Mouse (Mus musculus) testis, adult 2 months (tissue): Measurements from ENCODE around the gene Pml. TPM values are rescaled to one million over a fixed set of nuclear protein-coding genes. Genes with fewer than 3 reads are reported as not detected.

Experiments
- H3K27ac ChIP-seq: fragments of 200-500 bp; 2 replicates; pipeline ENCODE4 v1.5.1; 2012; ENCODE audit warnings: low read depth, low read length; ENCODE audit not compliant: control insufficient read depth, insufficient read depth
- H3K27me3 ChIP-seq: fragments of 200-500 bp; 2 replicates; pipeline ENCODE4 v1.6.1; 2012; ENCODE audit warnings: mild to moderate bottlenecking, low read length, moderate library complexity; ENCODE audit not compliant: control insufficient read depth, insufficient read depth
- H3K36me3 ChIP-seq: fragments of 200-500 bp; 2 replicates; pipeline ENCODE4 v1.6.1; 2012; ENCODE audit warnings: mild to moderate bottlenecking, low read length; ENCODE audit not compliant: control insufficient read depth, insufficient read depth
- H3K4me1 ChIP-seq: fragments of 200-500 bp; 2 replicates; pipeline ENCODE4 v1.6.1; 2012; ENCODE audit warnings: low read length; ENCODE audit not compliant: control insufficient read depth, insufficient read depth
- H3K4me3 ChIP-seq: fragments of 200-500 bp; 2 replicates; pipeline ENCODE4 v1.5.1; 2012; ENCODE audit warnings: low read depth, mild to moderate bottlenecking, low read length, moderate library complexity, mixed read lengths; ENCODE audit not compliant: control insufficient read depth
- CTCF ChIP-seq: fragments of 200-500 bp; IDR thresholded peaks from 2 replicates; pipeline ENCODE4 v1.5.1; 2012; ENCODE audit warnings: low read depth, mild to moderate bottlenecking, inconsistent platforms, low read length, moderate library complexity; ENCODE audit not compliant: control insufficient read depth, insufficient read depth, insufficient replicate concordance
- POLR2A ChIP-seq: fragments of 200-500 bp; IDR thresholded peaks from 2 replicates; pipeline ENCODE4 v1.6.1; 2012; ENCODE audit warnings: low read depth, mild to moderate bottlenecking, inconsistent platforms, low read length, moderate library complexity; ENCODE audit not compliant: control insufficient read depth
- polyA plus RNA-seq: library from polyadenylated mRNA; depleted of rRNA; stranded (reverse); fragments of >200 nt; gene quantifications from 2 replicates; pipeline ENCODE4 v1.2.3, GENCODE M21; 2012

Pml gene
- polyA plus RNA-seq, 1 experiment = 1.8 TPM

DNA sequence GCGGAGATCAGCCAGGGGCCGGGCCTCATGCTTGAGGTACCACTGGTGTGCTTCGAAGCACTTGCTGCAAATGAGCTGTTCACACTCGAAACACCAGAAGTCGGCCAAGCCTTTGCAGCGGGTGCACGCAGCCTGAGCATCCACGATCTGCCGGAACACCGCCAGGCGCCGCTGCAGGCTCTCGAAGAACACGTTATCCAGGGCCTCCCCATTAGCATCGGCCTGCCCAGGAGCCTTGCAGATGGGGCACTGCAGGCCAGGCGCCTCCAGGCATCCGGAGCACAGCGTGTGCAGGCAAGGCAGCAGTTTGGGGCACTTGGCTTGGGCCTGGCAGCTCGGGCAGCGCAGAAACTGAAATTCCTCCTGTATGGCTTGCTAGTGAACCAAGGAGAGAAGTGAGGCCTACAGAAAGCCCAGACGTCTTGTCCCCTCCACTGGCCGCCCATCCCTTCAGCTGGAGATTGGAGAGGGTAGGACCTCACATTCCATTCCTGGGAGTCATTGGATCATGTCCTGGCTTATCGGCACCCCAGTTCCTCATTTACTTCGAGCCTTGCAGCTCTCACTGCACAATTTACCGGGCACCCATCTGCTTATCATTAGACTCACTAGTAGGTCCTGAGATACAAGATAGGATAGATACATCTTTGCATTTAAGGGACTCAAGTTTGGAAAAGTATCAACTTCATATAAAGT, 2.4 kb downstream of the Pml start:
- Histone ChIP-seq H3K4me3 (no peak overlapping the region), H3K27me3 (no peaks in the 10 kb centered on the region; the same call in 1 of the 2 replicates), H3K36me3 (no peaks in the 10 kb centered on the region), H3K27ac (0 out of 2 replicates have a peak overlapping the region, but pooled peaks have one; percentile 3), H3K4me1 (peaks cover 2% of the 10 kb centered on the region; the same call in 1 of the 2 replicates)
- TF ChIP-seq POLR2A (no peak), CTCF (peak; percentile 55; the same call in 1 of the 2 replicates)

GRCm38 (mm10) chr9:58246083-58246591, 3.4 kb downstream of the Pml start:
- no peak overlapping the region for H3K4me3 ChIP-seq
- H3K4me1 ChIP-seq = peaks cover 2% of the 10 kb centered on the region; the same call in 1 of the 2 replicates
- TF ChIP-seq POLR2A (no peak), CTCF (no peak)
- H3K27me3 ChIP-seq = no peaks in the 10 kb centered on the region; the same call in 1 of the 2 replicates
- no peaks in the 10 kb centered on the region for H3K36me3 ChIP-seq
- no peak overlapping the region for H3K27ac ChIP-seq

DNA sequence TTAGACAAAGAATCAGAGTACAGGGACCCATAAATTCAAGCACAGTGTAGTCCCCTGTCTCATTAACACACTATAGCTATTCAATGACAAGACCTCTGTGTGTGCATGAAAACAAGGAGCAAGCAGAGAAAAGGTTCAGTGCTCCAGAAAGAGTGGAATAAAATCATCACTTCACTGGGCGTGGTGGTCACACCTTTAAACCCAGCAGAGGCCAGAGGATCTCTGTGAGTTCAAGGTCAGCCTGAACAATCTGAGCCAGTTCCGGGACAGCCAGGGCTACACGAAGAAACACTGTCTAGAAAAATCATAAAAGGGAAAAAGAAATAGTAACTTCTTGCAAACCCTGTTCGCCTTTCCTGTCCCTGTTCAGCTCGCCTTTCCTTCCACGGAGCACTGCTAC, 5.9 kb downstream of the Pml start:
- no peak for TF ChIP-seq CTCF
- no peak for TF ChIP-seq POLR2A
- no peak overlapping the region for H3K27ac ChIP-seq
- H3K4me1 ChIP-seq = peaks cover 2% of the 10 kb centered on the region; the same call in 1 of the 2 replicates
- no peaks in the 10 kb centered on the region for H3K36me3 ChIP-seq
- no peak overlapping the region for H3K4me3 ChIP-seq
- H3K27me3 ChIP-seq = no peaks in the 10 kb centered on the region

DNA sequence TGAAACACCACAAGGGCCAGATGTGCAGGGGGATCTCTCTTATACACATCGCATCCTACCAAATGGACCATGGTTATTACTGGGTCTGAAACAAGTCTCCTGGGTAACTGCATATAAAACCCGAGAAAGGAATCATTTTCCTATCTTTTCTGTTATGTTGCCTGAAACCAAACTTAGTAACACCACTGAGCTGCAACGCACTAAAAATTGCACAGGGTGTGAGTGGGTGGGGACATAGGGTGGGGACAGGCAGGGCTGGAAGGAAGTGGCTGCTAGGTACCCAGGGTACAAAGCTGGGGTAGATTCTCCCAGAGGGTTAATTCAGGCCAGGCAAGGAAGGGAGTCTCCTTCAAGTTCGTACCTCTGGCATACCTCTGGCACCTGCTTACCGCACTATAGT, 6.9 kb downstream of the Pml start:
- Histone ChIP-seq H3K36me3 (no peaks in the 10 kb centered on the region), H3K27me3 (no peaks in the 10 kb centered on the region), H3K4me3 (no peak overlapping the region), H3K27ac (no peak overlapping the region), H3K4me1 (peaks cover 2% of the 10 kb centered on the region; the same call in 1 of the 2 replicates)
- no peak for TF ChIP-seq POLR2A
- TF ChIP-seq CTCF = no peak

DNA sequence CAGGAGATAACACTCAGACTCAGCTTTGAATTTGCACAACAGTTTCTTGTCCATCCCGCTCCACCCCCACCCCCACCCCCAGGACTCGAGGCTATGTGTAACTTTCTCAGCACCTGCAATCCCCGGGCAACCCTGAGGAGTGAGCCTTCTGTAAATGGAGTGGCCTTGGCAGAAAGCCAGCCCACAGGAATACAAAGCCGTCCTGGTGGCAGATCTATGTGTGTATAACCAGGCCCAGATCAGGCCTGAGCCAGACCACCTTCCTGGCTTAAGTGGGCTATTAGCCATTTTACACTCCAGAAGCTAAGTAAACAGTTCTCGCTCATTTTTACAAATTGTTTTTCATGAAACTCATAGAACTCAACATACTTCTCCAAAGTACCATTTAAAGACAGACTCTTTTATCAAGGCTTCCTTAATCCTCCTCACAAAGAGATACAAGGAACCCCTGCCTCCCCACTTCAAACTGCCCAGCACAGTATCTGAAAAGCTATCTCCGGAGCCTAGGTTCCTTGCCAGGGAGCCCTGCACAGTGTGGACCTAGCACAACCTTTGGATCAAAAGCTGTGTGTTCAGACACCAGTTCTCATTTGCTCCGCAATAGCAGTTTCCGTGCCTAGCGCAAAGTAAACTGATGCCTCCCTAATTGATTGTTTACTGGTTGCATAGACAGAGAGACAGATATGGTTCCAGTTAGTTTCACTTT, 7.7 kb downstream of the Pml start:
- TF ChIP-seq POLR2A (no peak), CTCF (no peak)
- Histone ChIP-seq H3K27me3 (no peaks in the 10 kb centered on the region), H3K4me3 (no peak overlapping the region), H3K4me1 (no peaks in the 10 kb centered on the region), H3K36me3 (no peaks in the 10 kb centered on the region), H3K27ac (no peak overlapping the region)

- H3K36me3 ChIP-seq = no peaks in the 10 kb centered on the region
- no peak overlapping the region for H3K27ac ChIP-seq
- H3K4me1 ChIP-seq = peaks cover 5% of the 10 kb centered on the region; the same call in 1 of the 2 replicates
- no peaks in the 10 kb centered on the region for H3K27me3 ChIP-seq
- H3K4me3 ChIP-seq = peak overlapping the region; percentile 21
- TF ChIP-seq POLR2A (no peak), CTCF (no peak)
Measured at GRCm38 (mm10) chr9:58234502-58235015, 15.0 kb downstream of the Pml start.

DNA sequence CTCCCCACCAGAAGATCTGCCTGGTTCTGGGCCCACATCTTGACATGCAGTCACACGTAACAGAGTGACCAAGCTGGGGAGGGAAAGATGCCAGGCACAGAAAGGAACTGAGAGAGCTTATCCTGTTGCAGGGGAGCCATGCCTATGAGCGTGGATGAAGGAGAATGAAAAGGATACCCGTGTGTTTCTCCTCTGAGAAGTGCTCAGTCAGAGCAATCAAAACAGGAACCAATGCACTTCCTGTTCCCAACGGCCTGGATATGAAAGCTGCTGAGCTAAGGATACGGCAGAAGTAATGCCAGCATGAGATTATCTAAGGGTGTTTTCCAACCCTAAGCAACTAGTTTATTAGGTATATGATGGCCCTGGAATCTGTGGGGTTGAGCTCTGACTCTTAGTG, 17.2 kb downstream of the Pml start:
- TF ChIP-seq POLR2A = no peak
- TF ChIP-seq CTCF = no peak
- Histone ChIP-seq H3K4me1 (peaks cover 5% of the 10 kb centered on the region; the same call in 1 of the 2 replicates), H3K27ac (no peak overlapping the region), H3K4me3 (no peak overlapping the region), H3K27me3 (no peaks in the 10 kb centered on the region), H3K36me3 (no peaks in the 10 kb centered on the region)
